Mouse (Mus musculus) natural killer cell, adult 2 months (primary cell): ENCODE data around the gene Itga9.
A peak's percentile ranks its signal among the peaks of the same experiment; 100 is the strongest.

Experiments used
- DNase-seq, 2 experiments: peaks; one replicate each; pipeline ENCODE4 v3.0.0; 2022; ENCODE audit warnings: low spot score in 2 of 2

The Itga9 gene

GRCm38 (mm10) chr9:118919672-118920186 is 313.2 kb downstream of the Itga9 start:
- DNase-seq: no peak

GRCm38 (mm10) chr9:118920798-118921515 is 314.5 kb downstream of the Itga9 start:
- peak in 1 of 2 experiments; percentile 41 for DNase-seq

GRCm38 (mm10) chr9:118921926-118922325 is 315.4 kb downstream of the Itga9 start:
- DNase-seq: no peak

- DNase-seq: no peak
Observed at GRCm38 (mm10) chr9:118924554-118925085, 318.1 kb downstream of the Itga9 start.

- peak; percentile 73 to 85 for DNase-seq
Observed at GRCm38 (mm10) chr9:118925286-118926110, 319.0 kb downstream of the Itga9 start.

GRCm38 (mm10) chr9:118926111-118926650 is 319.7 kb downstream of the Itga9 start, which contains the start of gene Ctdspl:
TSS of gene Ctdspl (plus strand) at chr9:118926453.
- no peak for DNase-seq

- DNase-seq: no peak
Observed at GRCm38 (mm10) chr9:118926688-118927321, 320.3 kb downstream of the Itga9 start.

GRCm38 (mm10) chr9:118927501-118927900 is 321.0 kb downstream of the Itga9 start:
- no peak for DNase-seq

GRCm38 (mm10) chr9:118928007-118928406 is 321.5 kb downstream of the Itga9 start:
- no peak for DNase-seq

GRCm38 (mm10) chr9:118928656-118929055 is 322.2 kb downstream of the Itga9 start:
- no peak for DNase-seq

- no peak for DNase-seq
Observed at GRCm38 (mm10) chr9:118930611-118931010, 324.1 kb downstream of the Itga9 start.

- DNase-seq: no peak
Observed at GRCm38 (mm10) chr9:118933800-118934199, 327.3 kb downstream of the Itga9 start.

- no peak for DNase-seq
Observed at GRCm38 (mm10) chr9:118934319-118934718, 327.8 kb downstream of the Itga9 start.

GRCm38 (mm10) chr9:118935098-118935497 is 328.6 kb downstream of the Itga9 start:
- no peak for DNase-seq

GRCm38 (mm10) chr9:118936071-118936470 is 329.6 kb downstream of the Itga9 start:
- DNase-seq: no peak

- DNase-seq: no peak
Observed at GRCm38 (mm10) chr9:118937515-118937914, 331.0 kb downstream of the Itga9 start.

- no peak for DNase-seq
Observed at GRCm38 (mm10) chr9:118939410-118939809, 332.9 kb downstream of the Itga9 start.

GRCm38 (mm10) chr9:118939831-118940230 is 333.3 kb downstream of the Itga9 start:
- DNase-seq: no peak

GRCm38 (mm10) chr9:118940591-118941207 is 334.2 kb downstream of the Itga9 start:
- DNase-seq: no peak

- no peak for DNase-seq
Observed at GRCm38 (mm10) chr9:118942030-118942429, 335.5 kb downstream of the Itga9 start.

GRCm38 (mm10) chr9:118943941-118944340 is 337.5 kb downstream of the Itga9 start:
- DNase-seq: no peak
